ENCODE assay signal across 11 mouse cellular contexts in genomic region chr12:77131328-77131727, GRCm38 (mm10).
A peak's percentile ranks its signal among the peaks of the same experiment; 100 is the strongest.
DNase-seq lines count a peak whose midpoint lies in the region; ATAC-seq lines count a peak whose summit lies in the region.
"Had no signal": no experiment of that assay in that cellular context is flagged by ENCODE, and none has a peak within 500 bp of the region (broad histone marks: within the 10 kb centered on the region; RNA-seq: fewer than 3 reads in every experiment).

No protein-coding gene starts in this region.

- peak; percentile 59 for ATAC-seq in activated CD4-positive, CD25-positive, alpha-beta regulatory T cell, adult 4 months
- ATAC-seq in inflammation-experienced regulatory T-cells, adult 6 months, result peak; percentile 39
- ATAC-seq in stomach, embryonic 16.5 days (ENCODE audit: insufficient read depth, low FRiP score), result peak; percentile 63; the same call in 1 of the 2 replicates
- ATAC-seq: forebrain, embryonic 16.5 days had no signal

- H3K9me3 ChIP-seq in stomach, embryonic 16.5 days (replicated peaks; ENCODE audit: control insufficient read depth, low read length), result no peaks in the 10 kb centered on the region

- H3K27me3 ChIP-seq in stomach, embryonic 16.5 days (ENCODE audit: control insufficient read depth, insufficient read depth, low read length), result no peaks in the 10 kb centered on the region
- H3K27me3 ChIP-seq: heart, embryonic 12.5 days; neural tube, embryonic 13.5 days had no signal

- WGBS in stomach, embryonic 16.5 days, result 45% methylated on average over 7 of the region's 7 CpGs

- DNase-seq in testis, postnatal 14 days (ENCODE audit: low spot score), result peak; percentile 33
- no peak for DNase-seq in testis, postnatal 10 days (ENCODE audit: low spot score)
- no peak for DNase-seq in right cerebral cortex, postnatal 10 days (ENCODE audit: low spot score in 2 of 2)
- no peak for DNase-seq in thymus, postnatal 14 days
- DNase-seq in ovary, postnatal 10 days (ENCODE audit: low spot score), result no peak

- H3K4me3 ChIP-seq in stomach, embryonic 16.5 days (replicated peaks; ENCODE audit: low read length), result no peak overlapping the region
- H3K4me3 ChIP-seq: heart, embryonic 12.5 days; neural tube, embryonic 13.5 days had no signal

- no peaks in the 10 kb centered on the region for H3K36me3 ChIP-seq in stomach, embryonic 16.5 days (ENCODE audit: control insufficient read depth, insufficient read depth, low read length)
- H3K36me3 ChIP-seq: heart, embryonic 12.5 days; neural tube, embryonic 13.5 days had no signal

- no peak overlapping the region for H3K4me2 ChIP-seq in stomach, embryonic 16.5 days (ENCODE audit: low read depth, low read length)
- H3K4me2 ChIP-seq: heart, embryonic 12.5 days; neural tube, embryonic 13.5 days had no signal

- no peak overlapping the region for H3K27ac ChIP-seq in stomach, embryonic 16.5 days (ENCODE audit: low read length)
- H3K27ac ChIP-seq: neural tube, embryonic 13.5 days had no signal

- H3K4me1 ChIP-seq in stomach, embryonic 16.5 days (ENCODE audit: control insufficient read depth, insufficient read depth, low read length), result no peaks in the 10 kb centered on the region
- H3K4me1 ChIP-seq: neural tube, embryonic 13.5 days had no signal

- no peak overlapping the region for H3K9ac ChIP-seq in stomach, embryonic 16.5 days (ENCODE audit: low read length)
- H3K9ac ChIP-seq: heart, embryonic 12.5 days; neural tube, embryonic 13.5 days had no signal
